Mouse (Mus musculus): ENCODE results near the gene Ric8b.
A peak's percentile ranks its signal among the peaks of the same experiment; 100 is the strongest.

The Ric8b gene

GRCm38 (mm10) chr10:85007861-85008840, 90.7 kb downstream of the Ric8b start:
- no peak for DNase-seq (ENCODE audit: low spot score)

DNA sequence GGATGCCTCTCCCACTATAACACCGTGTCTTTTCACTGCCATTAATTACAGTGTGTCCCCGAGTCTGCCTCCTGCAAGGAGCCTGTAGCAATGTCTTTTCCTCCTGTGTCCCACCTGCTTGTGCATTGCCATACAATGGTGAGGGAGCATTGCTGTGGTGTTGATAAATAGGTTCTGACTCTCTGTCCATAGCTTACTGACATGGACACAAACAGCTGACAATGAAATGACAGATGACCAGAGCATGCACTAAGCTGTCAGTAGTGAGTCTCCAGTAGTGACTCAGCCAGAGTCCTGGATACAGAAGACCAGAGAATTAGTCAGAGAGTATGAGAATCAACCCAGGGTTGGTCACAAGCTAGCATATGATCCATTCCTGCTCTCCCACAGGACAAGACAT, 93.7 kb downstream of the Ric8b start:
- DNase-seq (ENCODE audit: low spot score), result no peak

GRCm38 (mm10) chr10:85013464-85013863, 96.0 kb downstream of the Ric8b start:
- peak; percentile 15 for DNase-seq (ENCODE audit: low spot score)

DNA sequence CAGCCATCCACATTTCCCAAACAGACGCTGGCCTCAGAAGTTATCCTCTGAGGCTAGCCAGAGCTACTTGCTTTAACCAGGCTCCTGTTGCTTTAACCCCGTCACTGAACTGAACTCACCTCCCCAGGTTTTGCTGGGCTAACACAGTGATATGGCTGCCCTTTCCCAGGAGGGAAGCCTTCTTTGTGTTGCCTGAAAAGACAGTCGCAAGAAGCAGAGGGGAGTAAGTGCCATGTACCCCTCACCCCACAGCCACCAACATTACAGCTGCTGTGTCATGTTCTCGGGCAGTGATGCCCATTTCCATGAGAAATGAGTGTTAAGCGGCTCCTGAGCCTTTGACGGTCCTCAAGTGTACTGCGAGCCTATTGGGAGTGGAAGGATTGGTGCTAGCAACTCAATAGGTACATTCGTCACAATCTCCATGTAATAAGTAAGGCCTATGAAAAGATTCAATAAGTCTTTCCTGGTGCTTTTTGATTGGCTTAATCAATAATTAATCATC, 96.6 kb downstream of the Ric8b start:
- no peak for DNase-seq (ENCODE audit: low spot score)

GRCm38 (mm10) chr10:85014456-85014976, 97.1 kb downstream of the Ric8b start:
- DNase-seq (ENCODE audit: low spot score), result no peak

GRCm38 (mm10) chr10:85022647-85023312, 105.4 kb downstream of the Ric8b start:
- no peak for DNase-seq (ENCODE audit: low spot score)

GRCm38 (mm10) chr10:85023313-85023666, 105.9 kb downstream of the Ric8b start:
- DNase-seq (ENCODE audit: low spot score), result no peak

GRCm38 (mm10) chr10:85025799-85026424, 108.5 kb downstream of the Ric8b start:
- no peak for DNase-seq (ENCODE audit: low spot score)

DNA sequence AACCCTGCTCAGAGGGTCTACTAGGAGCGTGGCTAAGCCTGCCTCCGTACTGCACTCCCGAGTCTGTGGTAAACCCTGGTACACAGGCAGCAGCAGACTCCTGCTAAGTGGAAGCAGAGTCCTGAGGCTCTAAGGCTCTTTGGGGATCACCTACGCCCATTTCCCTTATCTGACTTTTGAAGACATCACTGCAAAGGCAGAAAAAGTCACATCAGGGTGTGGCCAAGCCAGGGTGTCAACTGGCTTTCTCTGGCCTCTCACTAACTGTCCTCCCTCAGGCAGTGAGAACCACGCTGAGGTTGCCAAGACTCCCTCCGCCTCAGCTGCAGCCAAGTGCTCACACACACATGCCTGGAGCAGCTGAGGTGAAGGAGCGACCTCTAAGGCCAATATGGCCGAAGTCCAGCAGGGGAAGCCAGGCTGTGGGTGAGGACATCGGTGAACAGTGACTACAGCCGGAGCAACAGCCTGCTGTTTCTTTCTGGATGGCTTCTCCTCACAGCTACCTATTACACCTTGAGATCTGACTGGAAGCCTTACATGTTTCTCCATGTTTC, 110.3 kb downstream of the Ric8b start:
- DNase-seq (ENCODE audit: low spot score), result no peak

- no peak for DNase-seq (ENCODE audit: low spot score)
These were observed 117.8 kb downstream of the Ric8b start for GRCm38 (mm10) chr10:85035131-85035725.

DNA sequence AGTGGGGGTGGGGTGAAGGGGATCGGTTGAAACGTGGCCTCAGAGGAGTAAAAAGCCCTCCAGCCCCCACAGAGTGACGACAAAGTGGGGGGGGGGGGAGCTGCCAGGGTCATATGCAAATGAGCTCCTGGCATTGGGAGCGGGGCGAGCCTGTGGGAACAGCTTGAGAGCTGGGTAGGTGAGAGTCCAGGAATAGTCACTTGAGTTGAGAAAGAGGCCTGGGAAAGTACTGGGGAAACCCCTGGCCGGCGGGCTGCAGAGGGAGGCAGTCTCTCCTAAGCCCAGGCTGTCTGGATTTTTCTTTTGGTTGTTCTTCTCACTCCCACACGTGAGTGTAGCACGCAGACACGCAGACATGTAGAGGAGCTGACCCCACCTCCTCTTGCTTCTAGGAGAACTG, 120.7 kb downstream of the Ric8b start:
- DNase-seq (ENCODE audit: low spot score), result no peak

GRCm38 (mm10) chr10:85038852-85039251, 121.4 kb downstream of the Ric8b start:
- DNase-seq (ENCODE audit: low spot score), result no peak

DNA sequence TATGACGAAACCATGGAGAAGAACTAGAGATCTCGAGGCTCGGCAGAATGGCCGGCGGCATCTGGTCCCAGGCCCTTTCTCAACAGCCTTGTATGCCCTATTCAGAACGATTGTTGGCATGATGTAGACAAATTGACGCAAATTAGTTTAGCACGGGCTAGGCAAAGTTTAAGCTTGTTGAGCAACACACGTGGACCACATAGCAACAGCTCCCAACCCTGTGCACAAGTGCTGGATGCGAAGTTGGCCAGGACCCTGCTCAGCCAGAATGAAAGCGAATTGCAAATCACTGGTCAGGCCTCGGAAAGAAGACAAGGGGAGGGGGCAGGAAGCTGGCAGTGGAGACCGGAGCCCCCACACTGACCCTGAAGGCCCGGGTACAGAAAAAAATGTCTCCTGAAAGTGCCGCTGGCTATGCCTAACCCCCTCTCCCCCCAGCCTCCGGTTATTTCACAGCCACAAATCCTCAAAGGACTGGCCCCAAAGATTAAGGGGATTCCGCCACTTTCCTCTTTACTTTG, 126.8 kb downstream of the Ric8b start:
- no peak for DNase-seq (ENCODE audit: low spot score)

GRCm38 (mm10) chr10:85044732-85045720, 127.6 kb downstream of the Ric8b start:
- DNase-seq (ENCODE audit: low spot score), result peak; percentile 27

DNA sequence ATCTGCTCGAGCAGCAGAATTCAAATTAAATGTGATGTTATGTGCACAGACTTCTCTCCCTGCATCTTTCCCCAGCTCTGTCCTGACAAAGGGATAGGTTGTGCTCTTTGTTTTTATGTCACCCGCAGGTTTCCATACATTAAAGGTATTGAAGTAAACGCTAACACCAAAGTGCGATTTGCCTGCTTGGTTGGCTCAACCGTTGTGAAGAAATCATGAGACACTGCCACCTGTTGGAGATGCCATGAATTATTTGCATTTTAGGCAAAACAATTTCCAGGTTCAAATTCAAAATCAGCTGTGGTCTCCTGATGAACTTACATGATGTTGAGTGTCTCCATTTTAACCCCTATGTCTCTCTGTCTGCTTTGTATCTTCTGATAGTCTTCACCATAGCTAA, 129.2 kb downstream of the Ric8b start:
- DNase-seq (ENCODE audit: low spot score), result peak; percentile 22

DNA sequence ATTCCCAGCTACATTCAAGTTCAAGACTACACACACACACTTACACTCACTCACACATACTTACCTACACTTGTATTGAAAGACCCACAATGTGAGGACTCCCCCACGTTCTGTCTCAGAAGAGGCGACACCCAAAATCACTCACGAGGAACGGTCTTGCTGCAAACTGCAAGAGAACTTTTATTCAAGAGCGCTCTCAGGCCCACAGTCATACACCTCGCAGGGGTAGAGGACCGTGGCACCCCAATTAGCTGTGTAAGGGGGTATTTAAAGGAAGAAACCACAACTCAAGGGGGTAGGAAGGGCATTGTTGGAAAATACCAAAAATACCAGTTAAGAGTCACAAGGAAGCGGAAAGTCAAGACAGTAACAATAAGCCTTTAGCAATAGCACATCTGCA, 130.6 kb downstream of the Ric8b start:
- DNase-seq (ENCODE audit: low spot score), result no peak

- DNase-seq (ENCODE audit: low spot score), result no peak
These were observed 133.3 kb downstream of the Ric8b start for GRCm38 (mm10) chr10:85050668-85051208.

- DNase-seq (ENCODE audit: low spot score), result no peak
These were observed 135.0 kb downstream of the Ric8b start for GRCm38 (mm10) chr10:85052451-85052850.

DNA sequence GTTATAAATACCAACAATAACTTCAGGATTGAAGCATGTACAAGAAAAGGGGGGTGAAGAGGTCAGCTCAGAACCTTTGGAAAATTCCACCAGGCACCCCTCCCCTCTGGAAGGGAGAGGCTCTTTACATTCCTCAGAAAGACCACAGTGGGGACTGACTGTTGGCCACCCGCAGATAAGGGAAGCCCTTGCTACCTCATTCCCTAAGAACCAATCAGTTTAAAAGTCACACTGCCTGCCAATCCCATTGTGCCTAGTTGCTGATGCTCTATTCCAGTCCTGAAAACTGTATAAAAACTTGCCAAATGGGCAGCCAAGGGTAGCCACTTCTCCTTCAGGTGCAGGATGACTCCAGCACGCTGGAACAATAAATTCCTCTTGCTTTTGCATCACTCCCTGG, 137.5 kb downstream of the Ric8b start:
- no peak for DNase-seq (ENCODE audit: low spot score)
